Mouse (Mus musculus) embryo, embryonic 10.5 days (tissue): Measurements from ENCODE around the gene Ccs.

Experiments
- DNase-seq: peaks from one replicate; pipeline ENCODE4 v3.0.0-alpha.2; 2015; ENCODE audit warnings: low spot score

Gene Ccs

DNA sequence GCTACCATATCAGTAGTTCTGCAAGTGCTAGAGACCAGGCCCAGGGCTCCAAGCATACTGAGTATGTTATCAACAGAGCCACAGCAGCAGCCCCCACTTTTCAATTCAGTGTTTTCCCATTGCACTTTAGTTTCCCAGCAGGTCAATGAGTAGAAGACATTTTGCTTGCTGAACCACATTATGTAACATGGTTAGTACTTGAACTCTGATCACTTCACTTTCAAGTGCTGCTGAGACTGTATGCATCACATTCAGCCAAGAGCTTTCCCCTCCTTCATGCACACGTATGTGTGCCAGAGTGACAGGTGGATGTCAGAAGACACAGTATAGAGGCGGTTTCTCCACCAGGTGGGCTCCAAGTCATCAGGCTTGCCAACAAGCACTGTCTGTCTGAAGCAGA lies 56.2 kb downstream of the Ccs start:
- no peak for DNase-seq
